Mouse (Mus musculus): ENCODE measurements around the gene Rnf123.

DNA sequence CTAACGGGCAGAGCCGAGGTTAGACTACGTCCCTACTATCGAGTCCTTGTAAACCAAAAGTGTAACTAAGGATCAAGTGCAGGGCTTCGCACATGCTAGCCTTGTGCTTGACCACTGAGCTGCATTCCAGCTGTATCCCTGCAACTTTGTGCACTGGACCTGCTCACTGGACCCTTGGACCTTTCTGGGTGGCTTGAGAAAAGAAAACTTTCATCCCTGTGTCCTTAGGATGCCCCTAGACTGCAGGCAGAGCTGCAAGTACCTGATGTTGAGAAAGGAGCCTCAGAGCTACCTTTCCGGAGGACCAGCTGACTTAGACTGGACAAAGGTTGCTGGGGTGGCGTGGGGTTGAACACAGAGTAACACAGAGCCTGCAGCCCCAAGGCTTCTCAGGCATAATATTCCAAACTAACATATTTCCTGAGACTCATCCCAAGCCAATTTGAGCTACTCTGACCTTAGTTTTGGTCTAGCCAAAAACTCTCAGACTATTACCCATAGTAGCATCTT, 7.5 kb upstream of the Rnf123 start:
- no peak for TF ChIP-seq CTCF (IDR thresholded peaks at IDR 0.05; ENCODE audit: control insufficient read depth, insufficient read depth, low read length)
- TF ChIP-seq POLR2A (IDR thresholded peaks at IDR 0.05; ENCODE audit: borderline replicate concordance, control insufficient read depth, low read depth, low read length) = no peak

Measured in bone marrow, adult 2 months (tissue).